Mouse (Mus musculus) megakaryocyte-erythroid progenitor cell, adult 5-6 weeks (primary cell): ENCODE results near the gene Samd5. TPM values are rescaled to one million over a fixed set of nuclear protein-coding genes. Genes with fewer than 3 reads are reported as not detected.

ENCODE experiments used
- ATAC-seq: replicated peaks from 2 replicates; pipeline ENCODE4 v1.8.0; 2016; ENCODE audit warnings: mild to moderate bottlenecking, inconsistent platforms; ENCODE audit not compliant: severe bottlenecking, poor library complexity, low FRiP score, low TSS enrichment
- total RNA-seq, 2 experiments: library from RNA; stranded (forward) in 1 of 2; stranded (reverse) in 1 of 2; fragments of 200-1000, 215-1000 nt in 1 of 2; fragments of >200 nt in 1 of 2; fragmentation: Nextera tagmentation in 1 of 2; gene quantifications; 2 replicates each; pipeline ENCODE4 v1.2.3; 2014 to 2017

Samd5 gene
- total RNA-seq, 2 experiments from 2014 or later: not detected

- no peak for ATAC-seq
Measured at GRCm38 (mm10) chr10:9594666-9595065, 80.3 kb downstream of the Samd5 start.

GRCm38 (mm10) chr10:9590606-9591005 lies 84.4 kb downstream of the Samd5 start:
- no peak for ATAC-seq

- ATAC-seq: no peak
Measured at GRCm38 (mm10) chr10:9586328-9586727, 88.7 kb downstream of the Samd5 start.

- ATAC-seq: no peak
Measured at GRCm38 (mm10) chr10:9579374-9579773, 95.6 kb downstream of the Samd5 start.

GRCm38 (mm10) chr10:9575605-9576004 lies 99.4 kb downstream of the Samd5 start:
- ATAC-seq: peak; percentile 89

GRCm38 (mm10) chr10:9574135-9574534 lies 100.9 kb downstream of the Samd5 start:
- no peak for ATAC-seq

Other genes with a start within 250 kb of the Samd5 start
- 45.7 and 56.9 TPM in 2 replicates for gene Stxbp5, start 225.9 kb upstream of the Samd5 start, total RNA-seq (2014; fragmentation: Nextera tagmentation)
- 25.5 and 36.6 TPM in 2 replicates for gene Stxbp5, start 225.9 kb upstream of the Samd5 start, total RNA-seq (2017)